Mouse (Mus musculus): ENCODE measurements around the gene Prdm16.
A peak's percentile ranks its signal among the peaks of the same experiment; 100 is the strongest.

The Prdm16 gene

GRCm38 (mm10) chr4:154418327-154418744 lies 218.3 kb downstream of the Prdm16 start:
- no peak for DNase-seq

- no peak for DNase-seq
Measured at GRCm38 (mm10) chr4:154416728-154417127, 219.9 kb downstream of the Prdm16 start.

GRCm38 (mm10) chr4:154414885-154415284 lies 221.8 kb downstream of the Prdm16 start:
- no peak for DNase-seq

GRCm38 (mm10) chr4:154410559-154410958 lies 226.1 kb downstream of the Prdm16 start:
- no peak for DNase-seq

- no peak for DNase-seq
Measured at GRCm38 (mm10) chr4:154409841-154410240, 226.8 kb downstream of the Prdm16 start.

- DNase-seq, result no peak
Measured at GRCm38 (mm10) chr4:154409237-154409721, 227.4 kb downstream of the Prdm16 start.

- DNase-seq, result no peak
Measured at GRCm38 (mm10) chr4:154402948-154403347, 233.7 kb downstream of the Prdm16 start.

- no peak for DNase-seq
Measured at GRCm38 (mm10) chr4:154401982-154402932, 234.4 kb downstream of the Prdm16 start.

- DNase-seq, result peak; percentile 43 to 58
Measured at GRCm38 (mm10) chr4:154401379-154401778, 235.3 kb downstream of the Prdm16 start.

GRCm38 (mm10) chr4:154400256-154401171 lies 236.2 kb downstream of the Prdm16 start:
- DNase-seq, result peak; percentile 55 to 64

- no peak for DNase-seq
Measured at GRCm38 (mm10) chr4:154399634-154400033, 237.0 kb downstream of the Prdm16 start.

- DNase-seq, result no peak
Measured at GRCm38 (mm10) chr4:154396652-154397301, 239.9 kb downstream of the Prdm16 start.

- no peak for DNase-seq
Measured at GRCm38 (mm10) chr4:154394123-154394722, 242.4 kb downstream of the Prdm16 start.

GRCm38 (mm10) chr4:154393196-154394122 lies 243.2 kb downstream of the Prdm16 start:
- DNase-seq, result peak; percentile 69 to 72

- no peak for DNase-seq
Measured at GRCm38 (mm10) chr4:154392641-154393040, 244.0 kb downstream of the Prdm16 start.

GRCm38 (mm10) chr4:154390333-154391080 lies 246.2 kb downstream of the Prdm16 start:
- peak; percentile 68 to 79 for DNase-seq

GRCm38 (mm10) chr4:154389641-154390040 lies 247.0 kb downstream of the Prdm16 start:
- DNase-seq, result peak in 1 of 2 experiments; percentile 42

- no peak for DNase-seq
Measured at GRCm38 (mm10) chr4:154386810-154387209, 249.9 kb downstream of the Prdm16 start.

- no peak for DNase-seq
Measured at GRCm38 (mm10) chr4:154385918-154386317, 250.8 kb downstream of the Prdm16 start.

GRCm38 (mm10) chr4:154385208-154385607 lies 251.5 kb downstream of the Prdm16 start:
- no peak for DNase-seq
